Mouse (Mus musculus) erythroblast, embryonic 14.5 days (primary cell): Measurements from ENCODE around the gene Mllt3.

Experiments
- GATA1 ChIP-seq: IDR thresholded peaks from 2 replicates; pipeline ENCODE4 v1.6.1; 2012; ENCODE audit warnings: low read length, inconsistent platforms, mixed read lengths
- TAL1 ChIP-seq: IDR thresholded peaks from 3 replicates; pipeline ENCODE4 v1.6.1; 2012; ENCODE audit warnings: low read length, inconsistent platforms, mixed read lengths

DNA sequence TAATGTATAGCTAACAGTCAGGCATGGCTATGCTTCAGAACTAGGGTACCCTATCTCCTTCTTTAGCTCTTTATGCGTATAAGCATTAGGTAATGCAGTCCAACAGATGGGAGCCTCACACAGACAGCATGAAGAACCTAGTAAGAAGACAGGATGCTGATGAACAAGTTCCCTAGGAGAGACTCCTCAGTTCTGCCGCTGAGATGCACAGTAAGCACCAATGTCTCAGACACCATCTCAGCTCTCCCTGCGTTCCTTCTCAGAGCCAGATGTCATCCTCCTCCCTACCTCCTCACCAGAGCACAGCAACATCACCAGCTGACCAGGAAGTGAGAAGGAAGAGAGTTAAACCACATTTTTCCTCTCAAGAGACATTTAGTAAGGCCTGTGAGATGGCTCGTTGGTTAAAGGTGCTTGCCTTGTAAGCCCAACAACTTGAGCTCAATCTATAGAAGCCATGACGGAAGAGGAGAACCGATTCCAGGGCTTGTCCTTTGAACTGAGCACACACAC lies 202.3 kb downstream of the Mllt3 start:
- TF ChIP-seq GATA1 (no peak), TAL1 (no peak)
